Mouse (Mus musculus) left cerebral cortex, postnatal 10 days (tissue): ENCODE results near the gene Wscd2. TPM values are rescaled to one million over a fixed set of nuclear protein-coding genes. Genes with fewer than 3 reads are reported as not detected.

Experiments
- DNase-seq, 2 experiments: peaks; one replicate each; pipeline ENCODE4 v3.0.0; 2021 to 2022; ENCODE audit warnings: low spot score in 2 of 2, mixed read lengths in 1 of 2; ENCODE audit errors: extremely low spot score in 1 of 2
- intact Hi-C: fragments of 180-260 bp; cut with DNase I; formaldehyde crosslinking; loops from one replicate; pipeline ENCODE4 v1.15.1; 2025
- total RNA-seq, 2 experiments: library from RNA; stranded (reverse); gene quantifications; 2 replicates each; pipeline ENCODE4 v1.2.3; 2021

The Wscd2 gene
- total RNA-seq, 2 experiments from 2014 or later: 57.3 to 60.8 TPM

GRCm38 (mm10) chr5:113472339-113472738 is 17.8 kb upstream of the Wscd2 start:
- intact Hi-C loops: no loop called here
- no peak for DNase-seq

GRCm38 (mm10) chr5:113476816-113477215 is 13.3 kb upstream of the Wscd2 start:
- no peak for DNase-seq
- intact Hi-C loops: no loop called here

GRCm38 (mm10) chr5:113479075-113479474 is 11.1 kb upstream of the Wscd2 start:
- intact Hi-C loops: no loop called here
- DNase-seq: no peak

GRCm38 (mm10) chr5:113480451-113480850 is 9.7 kb upstream of the Wscd2 start:
- no peak for DNase-seq
- intact Hi-C loops: no loop called here

GRCm38 (mm10) chr5:113485584-113486162 is 4.5 kb upstream of the Wscd2 start:
- no peak for DNase-seq
- intact Hi-C loops: loop anchor here (5.0 kb wide), 1 partner anchor 237 kb away; the partner anchor contains the start of gene 1700069L16Rik

- no peak for DNase-seq
- intact Hi-C loops: loop anchor here (5.0 kb wide), 1 partner anchor 234 kb away; the partner anchor contains the start of gene 1700069L16Rik
Measured at GRCm38 (mm10) chr5:113487879-113488278, 2.3 kb upstream of the Wscd2 start.

GRCm38 (mm10) chr5:113489617-113490016 is 516 bp upstream of the Wscd2 start:
- intact Hi-C loops: loop anchor here (5.0 to 10.0 kb wide), 4 partner anchors 55 to 233 kb away; partner anchors contain the start of gene 1700069L16Rik
- no peak for DNase-seq

- DNase-seq: peak; percentile 53 to 78
- intact Hi-C loops: loop anchor here (5.0 to 10.0 kb wide), 3 partner anchors 54 to 113 kb away; no protein-coding TSS in a partner anchor
Measured at GRCm38 (mm10) chr5:113490467-113491260, 531 bp downstream of the Wscd2 start.

- DNase-seq: no peak
- intact Hi-C loops: loop anchor here (5.0 to 10.0 kb wide), 3 partner anchors 53 to 114 kb away; no protein-coding TSS in a partner anchor
Measured at GRCm38 (mm10) chr5:113491552-113491951, 1.4 kb downstream of the Wscd2 start.

- no peak for DNase-seq
- intact Hi-C loops: loop anchor here (5.0 to 10.0 kb wide), 3 partner anchors 53 to 115 kb away; no protein-coding TSS in a partner anchor
Measured at GRCm38 (mm10) chr5:113491988-113492387, 1.9 kb downstream of the Wscd2 start.

- DNase-seq: peak in 1 of 2 experiments; percentile 72
- intact Hi-C loops: loop anchor here (5.0 to 10.0 kb wide), 3 partner anchors 52 to 115 kb away; no protein-coding TSS in a partner anchor
Measured at GRCm38 (mm10) chr5:113492417-113493035, 2.4 kb downstream of the Wscd2 start.

GRCm38 (mm10) chr5:113493997-113494396 is 3.9 kb downstream of the Wscd2 start:
- intact Hi-C loops: loop anchor here (5.0 to 10.0 kb wide), 3 partner anchors 51 to 117 kb away; no protein-coding TSS in a partner anchor
- no peak for DNase-seq

GRCm38 (mm10) chr5:113496926-113497325 is 6.8 kb downstream of the Wscd2 start:
- DNase-seq: no peak
- intact Hi-C loops: loop anchor here (10.0 kb wide), 1 partner anchor 48 kb away; no protein-coding TSS in a partner anchor

- intact Hi-C loops: loop anchor here (10.0 kb wide), 1 partner anchor 45 kb away; no protein-coding TSS in a partner anchor
- DNase-seq: peak in 1 of 2 experiments; percentile 55
Measured at GRCm38 (mm10) chr5:113499421-113499820, 9.3 kb downstream of the Wscd2 start.

- DNase-seq: no peak
- intact Hi-C loops: no loop called here
Measured at GRCm38 (mm10) chr5:113503276-113503675, 13.1 kb downstream of the Wscd2 start.

GRCm38 (mm10) chr5:113504654-113505053 is 14.5 kb downstream of the Wscd2 start:
- no peak for DNase-seq
- intact Hi-C loops: no loop called here

GRCm38 (mm10) chr5:113506065-113506464 is 15.9 kb downstream of the Wscd2 start:
- DNase-seq: no peak
- intact Hi-C loops: no loop called here

GRCm38 (mm10) chr5:113506779-113507178 is 16.6 kb downstream of the Wscd2 start:
- intact Hi-C loops: no loop called here
- no peak for DNase-seq

- intact Hi-C loops: no loop called here
- DNase-seq: no peak
Measured at GRCm38 (mm10) chr5:113509167-113509566, 19.0 kb downstream of the Wscd2 start.
